Mouse (Mus musculus): Measurements from ENCODE around the gene Tmem47. TPM values are rescaled to one million over a fixed set of nuclear protein-coding genes. Genes with fewer than 3 reads are reported as not detected.

Tmem47 gene
- 1.3 and 2.5 TPM in 2 replicates for polyA plus RNA-seq (2015; fragmentation: Nextera tagmentation; extraction: Ambion mirVana)

GRCm38 (mm10) chrX:81070210-81070803 lies at the start of gene Tmem47:
TSS of gene Tmem47 (plus strand) at chrX:81070698.
- H3K27ac ChIP-seq = no peak within 1 kb of the TSS
- WGBS (ENCODE audit: insufficient replicate concordance) = 4% methylated on average over 36 of the region's 39 CpGs

GRCm38 (mm10) chrX:81070804-81071461 lies 435 bp downstream of the Tmem47 start:
- WGBS (ENCODE audit: insufficient replicate concordance) = 4% methylated on average over 43 of the region's 45 CpGs
- peak overlapping the region; percentile 48 for H3K4me3 ChIP-seq (replicated peaks)
- peak overlapping the region; percentile 59 for H3K4me2 ChIP-seq
- no peaks in the 10 kb centered on the region for H3K4me1 ChIP-seq (replicated peaks)
- peaks cover 11% of the 10 kb centered on the region for H3K27me3 ChIP-seq
- H3K9ac ChIP-seq = 0 out of 2 replicates have a peak overlapping the region, but pooled peaks have one; percentile 4
- ATAC-seq (ENCODE audit: low read depth) (no peak), DNase-seq (no peak)
- no peaks in the 10 kb centered on the region for H3K36me3 ChIP-seq
- H3K27ac ChIP-seq = no peak overlapping the region
- no peaks in the 10 kb centered on the region for H3K9me3 ChIP-seq (replicated peaks)

More at GRCm38 (mm10) chrX:81070210-81070803, at the start of gene Tmem47:
- 0 out of 2 replicates have a peak within 1 kb of the TSS, but pooled peaks have one; percentile 4 for H3K9ac ChIP-seq
- peak within 1 kb of the TSS; percentile 59 for H3K4me2 ChIP-seq
- no peaks in the 10 kb centered on the region for H3K4me1 ChIP-seq (replicated peaks)
- H3K36me3 ChIP-seq = no peaks in the 10 kb centered on the region
- peak; percentile 73 for ATAC-seq (ENCODE audit: low read depth)
- peaks cover 11% of the 10 kb centered on the region for H3K27me3 ChIP-seq
- H3K9me3 ChIP-seq (replicated peaks) = no peaks in the 10 kb centered on the region
- H3K4me3 ChIP-seq (replicated peaks) = peak within 1 kb of the TSS; percentile 48
- DNase-seq = peak; percentile 2

- no peaks in the 10 kb centered on the region for H3K4me1 ChIP-seq (replicated peaks)
- no peaks in the 10 kb centered on the region for H3K9me3 ChIP-seq (replicated peaks)
- DNase-seq (no peak), ATAC-seq (ENCODE audit: low read depth) (no peak)
- 15% methylated on average over 13 of the region's 14 CpGs for WGBS (ENCODE audit: insufficient replicate concordance)
- H3K9ac ChIP-seq = no peak overlapping the region
- no peaks in the 10 kb centered on the region for H3K36me3 ChIP-seq
- H3K27me3 ChIP-seq = peaks cover 11% of the 10 kb centered on the region
- peak overlapping the region; percentile 48 for H3K4me3 ChIP-seq (replicated peaks)
- no peak overlapping the region for H3K27ac ChIP-seq
- peak overlapping the region; percentile 59 for H3K4me2 ChIP-seq
Measured at GRCm38 (mm10) chrX:81071746-81072640, 1.5 kb downstream of the Tmem47 start.

- H3K4me2 ChIP-seq = no peak overlapping the region
Measured at GRCm38 (mm10) chrX:81072651-81073050, 2.2 kb downstream of the Tmem47 start.

GRCm38 (mm10) chrX:81073834-81074233 lies 3.3 kb downstream of the Tmem47 start:
- H3K36me3 ChIP-seq = no peaks in the 10 kb centered on the region
- H3K27ac ChIP-seq = no peak overlapping the region
- peaks cover 11% of the 10 kb centered on the region for H3K27me3 ChIP-seq
- 49% methylated on average over 4 of the region's 4 CpGs for WGBS (ENCODE audit: insufficient replicate concordance)
- no peak for DNase-seq
- no peak overlapping the region for H3K4me2 ChIP-seq
- no peak for ATAC-seq (ENCODE audit: low read depth)
- no peak overlapping the region for H3K4me3 ChIP-seq (replicated peaks)
- H3K9me3 ChIP-seq (replicated peaks) = no peaks in the 10 kb centered on the region
- no peaks in the 10 kb centered on the region for H3K4me1 ChIP-seq (replicated peaks)
- no peak overlapping the region for H3K9ac ChIP-seq

More at GRCm38 (mm10) chrX:81072651-81073050, 2.2 kb downstream of the Tmem47 start:
- Histone ChIP-seq H3K4me1 (replicated peaks) (no peaks in the 10 kb centered on the region), H3K27ac (no peak overlapping the region), H3K9me3 (replicated peaks) (no peaks in the 10 kb centered on the region), H3K9ac (no peak overlapping the region), H3K36me3 (no peaks in the 10 kb centered on the region), H3K27me3 (peaks cover 11% of the 10 kb centered on the region), H3K4me3 (replicated peaks) (no peak overlapping the region)
- DNase-seq (no peak), ATAC-seq (ENCODE audit: low read depth) (no peak)
- 17% methylated on average over 2 of the region's 2 CpGs for WGBS (ENCODE audit: insufficient replicate concordance)

- no peaks in the 10 kb centered on the region for H3K4me1 ChIP-seq (replicated peaks)
- no peak overlapping the region for H3K4me2 ChIP-seq
- ATAC-seq (ENCODE audit: low read depth) = no peak
- DNase-seq = no peak
- H3K4me3 ChIP-seq (replicated peaks) = no peak overlapping the region
- H3K9me3 ChIP-seq (replicated peaks) = no peaks in the 10 kb centered on the region
- no peaks in the 10 kb centered on the region for H3K27me3 ChIP-seq
- no peak overlapping the region for H3K27ac ChIP-seq
- H3K36me3 ChIP-seq = no peaks in the 10 kb centered on the region
- no peak overlapping the region for H3K9ac ChIP-seq
Measured at GRCm38 (mm10) chrX:81078522-81078921, 8.0 kb downstream of the Tmem47 start.

- no peak for DNase-seq
- 69% methylated on average over 2 of the region's 2 CpGs for WGBS (ENCODE audit: insufficient replicate concordance)
- no peak overlapping the region for H3K9ac ChIP-seq
Measured at GRCm38 (mm10) chrX:81080996-81081395, 10.5 kb downstream of the Tmem47 start.

GRCm38 (mm10) chrX:81085025-81085752 lies 14.7 kb downstream of the Tmem47 start:
- 65% methylated on average over 2 of the region's 2 CpGs for WGBS (ENCODE audit: insufficient replicate concordance)
- Histone ChIP-seq H3K9ac (no peak overlapping the region), H3K36me3 (no peaks in the 10 kb centered on the region), H3K27me3 (no peaks in the 10 kb centered on the region), H3K4me2 (no peak overlapping the region), H3K4me3 (replicated peaks) (no peak overlapping the region), H3K9me3 (replicated peaks) (no peaks in the 10 kb centered on the region), H3K4me1 (replicated peaks) (no peaks in the 10 kb centered on the region), H3K27ac (no peak overlapping the region)
- no peak for DNase-seq
- ATAC-seq (ENCODE audit: low read depth) = no peak

More at GRCm38 (mm10) chrX:81080996-81081395, 10.5 kb downstream of the Tmem47 start:
- no peak overlapping the region for H3K4me2 ChIP-seq
- H3K27me3 ChIP-seq = no peaks in the 10 kb centered on the region
- H3K4me1 ChIP-seq (replicated peaks) = no peaks in the 10 kb centered on the region
- no peak overlapping the region for H3K27ac ChIP-seq
- no peak for ATAC-seq (ENCODE audit: low read depth)
- H3K9me3 ChIP-seq (replicated peaks) = no peaks in the 10 kb centered on the region
- no peaks in the 10 kb centered on the region for H3K36me3 ChIP-seq
- no peak overlapping the region for H3K4me3 ChIP-seq (replicated peaks)

- no peaks in the 10 kb centered on the region for H3K27me3 ChIP-seq
Measured at GRCm38 (mm10) chrX:81147416-81147815, 76.9 kb downstream of the Tmem47 start.

More at GRCm38 (mm10) chrX:81147416-81147815, 76.9 kb downstream of the Tmem47 start:
- H3K4me2 ChIP-seq = no peak overlapping the region
- no peak for DNase-seq
- no peak overlapping the region for H3K4me3 ChIP-seq (replicated peaks)
- H3K4me1 ChIP-seq (replicated peaks) = no peaks in the 10 kb centered on the region
- H3K36me3 ChIP-seq = no peaks in the 10 kb centered on the region
- H3K9me3 ChIP-seq (replicated peaks) = no peaks in the 10 kb centered on the region
- H3K27ac ChIP-seq = no peak overlapping the region
- no peak for ATAC-seq (ENCODE audit: low read depth)
- no peak overlapping the region for H3K9ac ChIP-seq
- 43% methylated on average over 1 of the region's 1 CpGs for WGBS (ENCODE audit: insufficient replicate concordance)
